Mouse (Mus musculus): ENCODE measurements around the gene H3f3a. TPM values are rescaled to one million over a fixed set of nuclear protein-coding genes. Genes with fewer than 3 reads are reported as not detected.

H3f3a gene
- polyA plus RNA-seq, 1 experiment from 2014 or later = 2,589 TPM

DNA sequence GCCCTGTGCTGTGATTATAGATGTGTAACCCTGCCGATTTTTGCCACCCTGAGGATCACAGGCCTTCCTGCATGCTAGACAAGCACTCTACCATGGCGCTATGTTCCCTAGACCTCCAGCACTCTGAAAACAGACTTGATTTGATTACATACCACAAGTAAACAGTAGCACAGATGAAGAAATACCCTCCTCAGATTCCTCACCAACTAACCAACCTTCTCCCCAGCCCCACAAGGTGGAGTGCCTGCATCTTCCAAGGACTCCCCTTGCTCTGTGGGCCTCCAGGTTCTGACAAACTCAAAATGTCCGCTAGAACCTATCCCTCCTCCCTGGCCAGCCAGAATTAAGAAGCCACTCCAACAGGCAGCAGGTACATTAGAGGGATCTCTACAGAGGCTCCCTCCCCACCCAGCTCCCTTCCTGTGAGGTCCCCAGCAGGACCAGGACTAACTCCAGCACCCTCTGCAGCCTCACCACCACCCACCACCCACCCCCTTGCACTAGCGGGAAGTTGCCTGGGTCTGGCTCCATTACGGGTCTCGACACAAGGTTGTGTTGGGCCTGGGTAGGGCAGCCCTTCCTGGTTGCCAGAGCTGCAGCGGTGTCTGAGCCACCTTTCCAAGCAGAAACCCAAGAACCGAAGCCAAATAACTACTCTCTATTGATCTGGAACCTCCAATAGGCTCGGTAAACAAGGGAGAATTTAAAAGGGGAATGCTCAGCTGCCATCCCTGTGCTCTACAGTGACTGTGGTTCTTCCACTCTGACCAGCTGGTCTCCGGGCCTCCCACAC, 46.0 kb downstream of the H3f3a start:
- 8% methylated on average over 10 of the region's 10 CpGs for WGBS
- H3K4me2 ChIP-seq (replicated peaks; ENCODE audit: low read depth, low read length) = peak overlapping the region; percentile 86
- H3K4me3 ChIP-seq (ENCODE audit: low read length) = peak overlapping the region; percentile 49
- H3K36me3 ChIP-seq (ENCODE audit: insufficient read depth, low read length) = no peaks in the 10 kb centered on the region
- no peaks in the 10 kb centered on the region for H3K27me3 ChIP-seq (ENCODE audit: insufficient read depth, low read length)
- H3K9ac ChIP-seq (replicated peaks; ENCODE audit: low read length) = peak overlapping the region; percentile 65
- no peaks in the 10 kb centered on the region for H3K9me3 ChIP-seq (ENCODE audit: low read length)
- ATAC-seq (ENCODE audit: low FRiP score, low TSS enrichment) = peak; percentile 52
- peaks cover 25% of the 10 kb centered on the region for H3K4me1 ChIP-seq (ENCODE audit: insufficient read depth, low read length)
- peak overlapping the region; percentile 76 for H3K27ac ChIP-seq (ENCODE audit: low read length)

DNA sequence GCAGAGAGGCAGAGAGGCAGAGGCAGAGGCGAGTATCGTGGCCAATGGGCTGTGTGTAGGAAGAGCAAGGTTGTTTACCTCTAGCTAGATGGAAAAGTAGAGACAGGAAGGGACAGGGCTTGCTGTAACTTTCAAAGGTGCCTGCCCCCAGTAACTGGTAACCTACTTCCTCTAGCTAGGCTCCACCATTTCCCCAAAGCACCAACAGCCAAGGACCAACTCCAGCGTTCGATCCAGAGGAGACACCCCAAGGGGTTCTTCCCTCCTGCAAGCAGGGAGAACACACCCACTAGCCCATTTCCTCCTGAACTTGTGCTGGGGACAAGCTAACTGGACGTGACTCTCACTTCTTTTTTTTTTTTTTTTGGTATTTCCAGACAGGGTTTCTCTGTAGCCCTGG, 47.2 kb downstream of the H3f3a start:
- H3K27me3 ChIP-seq (ENCODE audit: insufficient read depth, low read length) = no peaks in the 10 kb centered on the region

DNA sequence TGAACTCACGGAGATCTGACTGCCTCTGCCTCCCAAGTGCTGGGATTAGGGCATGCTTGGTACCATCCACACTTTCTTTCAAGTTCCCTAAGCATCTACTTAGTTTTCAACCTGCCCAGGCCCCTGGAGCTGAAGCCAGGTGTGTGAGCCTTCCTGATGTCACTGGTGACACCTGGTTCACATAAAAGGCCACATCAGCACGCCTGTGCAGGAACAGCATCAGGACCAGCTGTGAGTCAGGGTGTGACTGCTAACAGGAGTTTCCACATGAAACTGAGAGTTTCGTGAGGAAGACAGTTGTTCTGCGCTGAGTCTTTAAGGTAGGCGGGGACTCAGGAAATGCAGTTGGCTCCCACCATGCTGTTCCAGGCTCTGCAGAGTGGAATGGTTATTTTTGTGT, 48.4 kb downstream of the H3f3a start:
- H3K9me3 ChIP-seq (ENCODE audit: low read length) = no peaks in the 10 kb centered on the region
- no peak overlapping the region for H3K4me2 ChIP-seq (replicated peaks; ENCODE audit: low read depth, low read length)
- WGBS = 87% methylated on average over 5 of the region's 5 CpGs
- no peaks in the 10 kb centered on the region for H3K27me3 ChIP-seq (ENCODE audit: insufficient read depth, low read length)
- H3K9ac ChIP-seq (replicated peaks; ENCODE audit: low read length) = no peak overlapping the region
- H3K4me1 ChIP-seq (ENCODE audit: insufficient read depth, low read length) = peaks cover 25% of the 10 kb centered on the region
- no peak for ATAC-seq (ENCODE audit: low FRiP score, low TSS enrichment)
- H3K4me3 ChIP-seq (ENCODE audit: low read length) = no peak overlapping the region
- H3K36me3 ChIP-seq (ENCODE audit: insufficient read depth, low read length) = no peaks in the 10 kb centered on the region
- H3K27ac ChIP-seq (ENCODE audit: low read length) = no peak overlapping the region

More for the DNA sequence above, 47.2 kb downstream of the H3f3a start:
- ATAC-seq (ENCODE audit: low FRiP score, low TSS enrichment) = no peak
- Histone ChIP-seq H3K4me3 (ENCODE audit: low read length) (no peak overlapping the region), H3K9me3 (ENCODE audit: low read length) (no peaks in the 10 kb centered on the region), H3K4me2 (replicated peaks; ENCODE audit: low read depth, low read length) (no peak overlapping the region), H3K4me1 (ENCODE audit: insufficient read depth, low read length) (peaks cover 25% of the 10 kb centered on the region), H3K27ac (ENCODE audit: low read length) (no peak overlapping the region), H3K36me3 (ENCODE audit: insufficient read depth, low read length) (no peaks in the 10 kb centered on the region), H3K9ac (replicated peaks; ENCODE audit: low read length) (no peak overlapping the region)
- 67% methylated on average over 5 of the region's 5 CpGs for WGBS

DNA sequence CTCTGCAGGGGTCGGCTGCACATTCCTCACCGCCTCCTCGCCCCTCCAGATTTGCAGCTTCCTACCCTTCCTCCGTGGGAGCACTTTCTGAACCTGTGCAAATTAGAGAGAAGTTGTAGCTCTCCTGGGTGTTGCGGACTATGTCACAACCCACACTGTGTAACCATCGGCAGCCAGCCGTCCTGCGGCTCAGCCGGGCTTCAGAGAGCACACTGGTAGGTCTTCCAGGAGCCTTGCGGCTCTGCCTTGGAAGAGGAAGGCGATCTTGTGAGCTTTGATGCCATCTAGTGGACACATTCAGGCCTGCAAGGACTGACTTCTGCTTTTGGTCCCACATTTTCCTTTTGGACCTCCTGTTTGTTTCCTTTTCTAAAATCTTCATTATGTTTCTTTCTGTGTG, 49.9 kb downstream of the H3f3a start:
- H3K4me1 ChIP-seq (ENCODE audit: insufficient read depth, low read length) = peaks cover 24% of the 10 kb centered on the region
- peak overlapping the region; percentile 87 for H3K4me2 ChIP-seq (replicated peaks; ENCODE audit: low read depth, low read length)
- 2% methylated on average over 11 of the region's 11 CpGs for WGBS
- no peaks in the 10 kb centered on the region for H3K36me3 ChIP-seq (ENCODE audit: insufficient read depth, low read length)
- peak overlapping the region; percentile 57 for H3K9ac ChIP-seq (replicated peaks; ENCODE audit: low read length)
- no peaks in the 10 kb centered on the region for H3K9me3 ChIP-seq (ENCODE audit: low read length)
- ATAC-seq (ENCODE audit: low FRiP score, low TSS enrichment) = peak; percentile 80
- H3K27ac ChIP-seq (ENCODE audit: low read length) = no peak overlapping the region
- H3K27me3 ChIP-seq (ENCODE audit: insufficient read depth, low read length) = no peaks in the 10 kb centered on the region
- H3K4me3 ChIP-seq (ENCODE audit: low read length) = peak overlapping the region; percentile 47

DNA sequence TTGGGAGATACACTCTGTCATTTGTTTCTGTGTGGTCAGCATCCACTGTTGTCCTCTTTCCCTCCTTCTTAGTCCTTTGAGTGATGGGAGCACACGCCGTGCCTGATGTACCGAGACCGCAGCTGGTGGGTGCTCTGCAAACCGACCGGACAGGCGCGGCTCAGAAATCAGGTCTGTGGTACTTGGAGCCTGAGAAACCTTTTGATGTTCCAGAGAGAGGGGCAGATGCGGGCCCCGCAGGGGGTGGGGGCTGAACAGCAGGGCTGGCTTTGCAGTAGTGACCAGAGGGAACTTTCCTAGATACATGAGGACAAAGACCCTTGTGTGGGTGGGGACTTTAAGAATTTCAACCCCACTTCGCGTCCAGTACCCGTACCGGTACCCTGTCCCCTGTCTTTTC, 50.4 kb downstream of the H3f3a start:
- Histone ChIP-seq H3K9ac (replicated peaks; ENCODE audit: low read length) (peak overlapping the region; percentile 57), H3K27ac (ENCODE audit: low read length) (no peak overlapping the region), H3K27me3 (ENCODE audit: insufficient read depth, low read length) (no peaks in the 10 kb centered on the region), H3K4me3 (ENCODE audit: low read length) (peak overlapping the region; percentile 47), H3K36me3 (ENCODE audit: insufficient read depth, low read length) (no peaks in the 10 kb centered on the region), H3K4me2 (replicated peaks; ENCODE audit: low read depth, low read length) (peak overlapping the region; percentile 87), H3K4me1 (ENCODE audit: insufficient read depth, low read length) (peaks cover 20% of the 10 kb centered on the region), H3K9me3 (ENCODE audit: low read length) (no peaks in the 10 kb centered on the region)
- 6% methylated on average over 14 of the region's 14 CpGs for WGBS
- ATAC-seq (ENCODE audit: low FRiP score, low TSS enrichment) = peak; percentile 17; the same call in 1 of the 2 replicates

DNA sequence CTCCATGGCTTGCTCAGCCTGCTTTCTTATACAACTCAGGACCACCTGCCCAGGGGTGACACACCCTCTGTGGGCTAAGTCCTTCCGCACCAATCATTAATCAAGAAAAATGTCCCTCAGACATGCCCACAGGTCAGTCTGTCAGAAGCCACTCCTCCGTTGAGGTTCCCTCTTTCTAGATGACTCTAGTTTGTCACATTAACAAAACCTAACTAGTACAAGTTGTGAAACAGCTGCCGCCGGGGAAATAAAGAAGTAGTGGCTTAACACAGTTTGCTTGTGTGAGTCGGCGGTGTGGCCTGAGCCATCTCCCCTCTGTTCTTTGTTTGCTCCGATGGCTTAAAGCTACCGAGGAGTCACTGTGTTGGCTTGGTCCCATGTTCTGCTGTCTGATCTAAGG, 51.1 kb downstream of the H3f3a start:
- H3K4me3 ChIP-seq (ENCODE audit: low read length) = no peak overlapping the region
- no peaks in the 10 kb centered on the region for H3K27me3 ChIP-seq (ENCODE audit: insufficient read depth, low read length)
- H3K9ac ChIP-seq (replicated peaks; ENCODE audit: low read length) = no peak overlapping the region
- H3K4me2 ChIP-seq (replicated peaks; ENCODE audit: low read depth, low read length) = no peak overlapping the region
- no peak for ATAC-seq (ENCODE audit: low FRiP score, low TSS enrichment)
- H3K27ac ChIP-seq (ENCODE audit: low read length) = no peak overlapping the region
- H3K36me3 ChIP-seq (ENCODE audit: insufficient read depth, low read length) = no peaks in the 10 kb centered on the region
- peaks cover 15% of the 10 kb centered on the region for H3K4me1 ChIP-seq (ENCODE audit: insufficient read depth, low read length)
- WGBS = 76% methylated on average over 8 of the region's 8 CpGs
- H3K9me3 ChIP-seq (ENCODE audit: low read length) = no peaks in the 10 kb centered on the region

DNA sequence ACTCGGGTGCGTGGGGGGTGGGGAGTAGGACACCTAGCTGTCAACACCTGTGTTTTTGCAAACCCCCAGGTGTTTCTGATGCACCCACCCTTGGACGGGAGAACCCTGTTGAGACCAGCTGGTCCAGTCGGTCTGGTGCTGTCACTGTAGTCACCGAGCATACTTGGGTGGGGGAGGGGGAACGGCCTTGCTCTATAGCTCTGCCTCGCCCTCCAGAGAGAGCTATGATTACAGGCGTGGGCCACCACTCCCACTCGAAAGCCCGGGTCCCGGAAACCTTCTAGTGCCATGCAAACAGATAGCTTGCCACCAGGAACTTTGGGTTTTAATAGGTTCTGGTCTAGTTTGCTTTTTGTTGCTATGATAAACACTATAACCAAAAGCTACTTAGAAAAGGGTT, 51.6 kb downstream of the H3f3a start:
- Histone ChIP-seq H3K4me1 (ENCODE audit: insufficient read depth, low read length) (peaks cover 12% of the 10 kb centered on the region), H3K27ac (ENCODE audit: low read length) (no peak overlapping the region), H3K9ac (replicated peaks; ENCODE audit: low read length) (no peak overlapping the region), H3K27me3 (ENCODE audit: insufficient read depth, low read length) (no peaks in the 10 kb centered on the region), H3K4me3 (ENCODE audit: low read length) (no peak overlapping the region), H3K9me3 (ENCODE audit: low read length) (no peaks in the 10 kb centered on the region), H3K36me3 (ENCODE audit: insufficient read depth, low read length) (no peaks in the 10 kb centered on the region), H3K4me2 (replicated peaks; ENCODE audit: low read depth, low read length) (no peak overlapping the region)
- 71% methylated on average over 11 of the region's 11 CpGs for WGBS
- ATAC-seq (ENCODE audit: low FRiP score, low TSS enrichment) = no peak

DNA sequence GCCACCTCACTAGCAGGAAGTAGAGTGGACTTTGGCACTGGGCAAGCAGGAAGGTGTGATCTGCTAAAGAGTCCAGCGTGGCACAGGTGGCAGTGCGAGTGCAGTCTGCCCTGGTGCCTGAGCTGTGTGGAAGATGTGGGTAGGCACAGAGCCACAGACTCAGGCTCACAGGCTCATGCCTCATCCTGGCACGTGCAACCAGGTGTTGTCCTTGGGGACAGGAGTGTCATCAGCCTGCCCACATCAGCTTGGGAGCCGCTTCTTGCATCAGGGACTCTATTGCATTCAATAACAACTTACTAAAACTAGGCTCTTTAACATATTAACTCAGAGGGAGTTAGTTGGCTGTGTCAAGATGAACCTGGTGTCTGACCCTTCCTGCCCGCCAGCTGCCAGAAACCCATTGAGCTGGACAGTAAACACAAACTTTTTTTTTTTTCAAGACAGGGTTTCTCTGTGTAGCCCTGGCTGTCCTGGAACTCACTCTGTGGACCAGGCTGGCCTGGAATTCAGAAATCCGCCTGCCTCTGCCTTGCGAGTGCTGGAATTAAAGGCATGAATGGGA, 55.7 kb downstream of the H3f3a start:
- no peak overlapping the region for H3K4me2 ChIP-seq (replicated peaks; ENCODE audit: low read depth, low read length)
- H3K36me3 ChIP-seq (ENCODE audit: insufficient read depth, low read length) = peaks cover 11% of the 10 kb centered on the region
- peak overlapping the region; percentile 27; the same call in 1 of the 2 replicates for H3K27ac ChIP-seq (ENCODE audit: low read length)
- peak; percentile 71 for ATAC-seq (ENCODE audit: low FRiP score, low TSS enrichment)
- WGBS = 73% methylated on average over 7 of the region's 7 CpGs
- H3K4me1 ChIP-seq (ENCODE audit: insufficient read depth, low read length) = peaks cover 2% of the 10 kb centered on the region
- no peak overlapping the region for H3K4me3 ChIP-seq (ENCODE audit: low read length)
- H3K27me3 ChIP-seq (ENCODE audit: insufficient read depth, low read length) = no peaks in the 10 kb centered on the region
- H3K9me3 ChIP-seq (ENCODE audit: low read length) = no peaks in the 10 kb centered on the region
- no peak overlapping the region for H3K9ac ChIP-seq (replicated peaks; ENCODE audit: low read length)

DNA sequence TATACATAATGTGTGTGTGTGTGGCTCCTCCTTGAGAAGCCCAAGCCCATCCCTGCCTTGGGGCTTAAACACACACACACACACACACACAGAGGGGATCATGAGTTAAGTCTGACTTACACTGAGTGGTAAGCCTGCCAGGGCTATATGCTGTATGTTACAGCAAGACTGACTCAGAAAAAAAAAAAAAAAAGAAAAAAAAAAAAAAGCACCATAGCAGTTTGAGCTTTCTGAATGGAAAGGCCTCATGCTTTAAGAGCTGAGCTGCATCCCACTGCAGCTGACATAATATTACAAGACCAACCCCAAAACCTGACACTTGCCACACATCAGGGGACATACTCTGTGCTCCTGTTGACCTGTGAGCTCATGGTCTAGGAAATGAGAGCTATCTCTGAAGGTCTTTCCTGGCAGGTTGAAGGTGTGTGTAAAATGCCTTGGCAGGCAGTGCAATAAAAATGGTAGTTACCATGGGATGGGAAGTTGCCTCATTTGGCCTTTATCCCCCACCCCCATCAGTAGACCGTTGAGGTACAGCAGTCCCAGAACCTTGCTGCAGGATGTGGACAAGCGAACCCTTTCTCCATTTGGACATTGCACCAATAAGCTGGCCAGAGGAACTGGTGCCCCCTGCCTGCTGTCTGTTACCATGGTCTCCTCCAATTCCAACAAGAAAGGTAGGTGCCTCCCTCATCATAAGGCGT, 56.3 kb downstream of the H3f3a start:
- H3K36me3 ChIP-seq (ENCODE audit: insufficient read depth, low read length) = peaks cover 17% of the 10 kb centered on the region
- no peak; the same call in 1 of the 2 replicates for ATAC-seq (ENCODE audit: low FRiP score, low TSS enrichment)
- H3K4me1 ChIP-seq (ENCODE audit: insufficient read depth, low read length) = no peaks in the 10 kb centered on the region
- H3K9ac ChIP-seq (replicated peaks; ENCODE audit: low read length) = no peak overlapping the region
- no peaks in the 10 kb centered on the region for H3K27me3 ChIP-seq (ENCODE audit: insufficient read depth, low read length)
- no peaks in the 10 kb centered on the region for H3K9me3 ChIP-seq (ENCODE audit: low read length)
- H3K4me2 ChIP-seq (replicated peaks; ENCODE audit: low read depth, low read length) = no peak overlapping the region
- H3K4me3 ChIP-seq (ENCODE audit: low read length) = no peak overlapping the region
- WGBS = 81% methylated on average over 3 of the region's 3 CpGs
- H3K27ac ChIP-seq (ENCODE audit: low read length) = no peak overlapping the region

DNA sequence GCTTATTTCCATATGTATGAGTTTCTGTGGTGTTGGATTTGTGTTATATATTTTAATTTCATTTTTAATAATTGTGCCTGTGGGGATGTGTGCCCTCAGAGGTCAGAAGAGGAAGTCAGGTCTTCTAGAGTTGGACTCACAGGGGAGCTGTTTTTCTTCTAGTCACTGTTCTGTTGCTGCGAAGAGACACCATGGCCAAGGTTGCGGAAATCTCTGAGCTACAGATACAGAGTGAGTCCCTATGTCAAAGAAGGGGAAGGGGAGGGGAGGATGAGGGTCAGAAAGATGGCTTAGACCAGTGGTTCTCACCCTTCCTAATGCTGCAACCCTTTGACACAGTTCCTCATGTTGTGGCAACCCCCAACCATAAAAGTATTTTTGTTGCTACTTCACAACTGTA, 57.0 kb downstream of the H3f3a start:
- no peak overlapping the region for H3K27ac ChIP-seq (ENCODE audit: low read length)
- no peaks in the 10 kb centered on the region for H3K9me3 ChIP-seq (ENCODE audit: low read length)
- H3K4me2 ChIP-seq (replicated peaks; ENCODE audit: low read depth, low read length) = no peak overlapping the region
- no peak for ATAC-seq (ENCODE audit: low FRiP score, low TSS enrichment)
- 86% methylated on average over 2 of the region's 2 CpGs for WGBS
- peaks cover 24% of the 10 kb centered on the region for H3K36me3 ChIP-seq (ENCODE audit: insufficient read depth, low read length)
- H3K27me3 ChIP-seq (ENCODE audit: insufficient read depth, low read length) = no peaks in the 10 kb centered on the region
- no peak overlapping the region for H3K4me3 ChIP-seq (ENCODE audit: low read length)
- H3K4me1 ChIP-seq (ENCODE audit: insufficient read depth, low read length) = no peaks in the 10 kb centered on the region
- H3K9ac ChIP-seq (replicated peaks; ENCODE audit: low read length) = no peak overlapping the region
